Mouse (Mus musculus): Measurements from ENCODE around the gene Gan. TPM values are rescaled to one million over a fixed set of nuclear protein-coding genes. Genes with fewer than 3 reads are reported as not detected.

The Gan gene
- polyA plus RNA-seq, 1 experiment from 2014 or later: 2.4 TPM

DNA sequence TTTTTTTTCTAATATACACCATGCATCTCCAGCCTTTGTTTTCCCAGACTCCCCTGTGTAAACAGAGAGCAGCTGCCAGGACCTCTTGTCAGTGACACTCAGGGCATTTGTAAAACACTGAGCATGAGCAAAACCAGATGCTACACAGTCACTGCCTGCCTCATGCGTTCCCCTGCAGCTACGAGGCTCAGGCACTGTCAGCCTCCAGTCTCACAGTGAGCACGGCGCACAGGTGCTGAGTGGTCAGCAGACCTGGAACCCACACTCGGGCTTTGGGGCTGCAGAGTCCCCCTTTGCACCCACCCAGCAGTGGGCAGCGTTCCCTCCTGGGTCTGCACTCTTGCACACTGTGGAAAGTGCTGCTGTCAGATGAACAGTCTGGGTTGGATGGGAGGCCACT, 41.7 kb downstream of the Gan start:
- Histone ChIP-seq H3K36me3 (ENCODE audit: control insufficient read depth, insufficient read depth, low read length) (peaks cover 8% of the 10 kb centered on the region), H3K4me3 (ENCODE audit: low read depth, low read length) (no peak overlapping the region), H3K9me3 (ENCODE audit: control insufficient read depth, low read length) (no peaks in the 10 kb centered on the region), H3K9ac (ENCODE audit: low read length) (no peak overlapping the region; the same call in 1 of the 2 replicates), H3K27me3 (ENCODE audit: control insufficient read depth, insufficient read depth, low read length) (no peaks in the 10 kb centered on the region), H3K4me1 (ENCODE audit: control insufficient read depth, insufficient read depth, low read length) (peaks cover 18% of the 10 kb centered on the region), H3K27ac (replicated peaks; ENCODE audit: low read depth, low read length) (no peak overlapping the region), H3K4me2 (ENCODE audit: low read depth, severe bottlenecking) (no peak overlapping the region)
- ATAC-seq (ENCODE audit: insufficient number of reproducible peaks, low FRiP score, low TSS enrichment, low read depth): peak; percentile 44; the same call in 1 of the 2 replicates
- peak; percentile 49 for DNase-seq (ENCODE audit: low spot score)
- WGBS: 36% methylated on average over 6 of the region's 6 CpGs

DNA sequence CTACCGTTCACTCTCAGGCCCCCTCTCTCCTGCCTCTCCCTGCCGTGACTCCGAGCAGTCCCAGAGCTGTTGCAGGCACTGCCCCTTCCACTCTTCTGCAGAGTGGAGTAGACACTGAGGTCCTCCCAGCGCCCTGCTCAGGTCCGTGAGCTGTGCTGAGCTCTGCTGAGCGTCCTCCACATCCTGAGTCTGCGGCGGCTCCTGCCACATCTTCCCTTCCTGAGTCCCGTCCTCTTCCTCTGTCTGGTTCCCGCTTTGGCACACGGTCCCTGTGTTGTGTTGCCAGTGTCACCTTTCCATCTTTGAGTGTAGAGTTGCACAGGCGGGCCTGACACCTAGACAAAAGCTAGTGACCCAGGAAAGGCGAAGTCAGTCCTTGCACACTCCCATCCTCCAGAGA, 42.4 kb downstream of the Gan start:
- ATAC-seq (ENCODE audit: insufficient number of reproducible peaks, low FRiP score, low TSS enrichment, low read depth) (no peak), DNase-seq (ENCODE audit: low spot score) (no peak)
- H3K9ac ChIP-seq (ENCODE audit: low read length): no peak overlapping the region
- H3K9me3 ChIP-seq (ENCODE audit: control insufficient read depth, low read length): no peaks in the 10 kb centered on the region
- H3K4me3 ChIP-seq (ENCODE audit: low read depth, low read length): no peak overlapping the region
- no peak overlapping the region for H3K4me2 ChIP-seq (ENCODE audit: low read depth, severe bottlenecking)
- no peaks in the 10 kb centered on the region for H3K27me3 ChIP-seq (ENCODE audit: control insufficient read depth, insufficient read depth, low read length)
- 65% methylated on average over 13 of the region's 13 CpGs for WGBS
- H3K27ac ChIP-seq (replicated peaks; ENCODE audit: low read depth, low read length): 0 out of 2 replicates have a peak overlapping the region, but pooled peaks have one; percentile 2
- peaks cover 8% of the 10 kb centered on the region for H3K36me3 ChIP-seq (ENCODE audit: control insufficient read depth, insufficient read depth, low read length)
- H3K4me1 ChIP-seq (ENCODE audit: control insufficient read depth, insufficient read depth, low read length): peaks cover 18% of the 10 kb centered on the region

DNA sequence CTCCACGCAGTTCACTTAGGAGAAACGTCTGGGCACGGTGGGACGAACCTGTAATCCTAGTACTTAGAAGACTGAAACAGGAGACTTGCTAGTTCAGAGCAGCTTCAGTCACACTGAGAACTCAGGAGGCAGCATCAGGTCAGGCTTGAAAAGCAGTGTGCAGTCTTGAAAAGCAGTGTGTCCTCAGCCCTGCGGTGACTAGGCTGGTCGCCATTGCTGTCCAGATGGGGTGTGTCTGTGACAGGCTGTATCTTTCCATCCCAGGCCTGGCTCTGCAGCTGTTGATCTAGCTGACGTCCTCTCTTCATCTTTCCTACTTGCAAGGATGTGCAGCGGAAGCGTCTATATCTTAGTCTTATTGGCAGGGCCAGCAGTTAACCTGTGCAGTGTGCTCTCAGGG, 42.9 kb downstream of the Gan start:
- WGBS: 80% methylated on average over 9 of the region's 9 CpGs

DNA sequence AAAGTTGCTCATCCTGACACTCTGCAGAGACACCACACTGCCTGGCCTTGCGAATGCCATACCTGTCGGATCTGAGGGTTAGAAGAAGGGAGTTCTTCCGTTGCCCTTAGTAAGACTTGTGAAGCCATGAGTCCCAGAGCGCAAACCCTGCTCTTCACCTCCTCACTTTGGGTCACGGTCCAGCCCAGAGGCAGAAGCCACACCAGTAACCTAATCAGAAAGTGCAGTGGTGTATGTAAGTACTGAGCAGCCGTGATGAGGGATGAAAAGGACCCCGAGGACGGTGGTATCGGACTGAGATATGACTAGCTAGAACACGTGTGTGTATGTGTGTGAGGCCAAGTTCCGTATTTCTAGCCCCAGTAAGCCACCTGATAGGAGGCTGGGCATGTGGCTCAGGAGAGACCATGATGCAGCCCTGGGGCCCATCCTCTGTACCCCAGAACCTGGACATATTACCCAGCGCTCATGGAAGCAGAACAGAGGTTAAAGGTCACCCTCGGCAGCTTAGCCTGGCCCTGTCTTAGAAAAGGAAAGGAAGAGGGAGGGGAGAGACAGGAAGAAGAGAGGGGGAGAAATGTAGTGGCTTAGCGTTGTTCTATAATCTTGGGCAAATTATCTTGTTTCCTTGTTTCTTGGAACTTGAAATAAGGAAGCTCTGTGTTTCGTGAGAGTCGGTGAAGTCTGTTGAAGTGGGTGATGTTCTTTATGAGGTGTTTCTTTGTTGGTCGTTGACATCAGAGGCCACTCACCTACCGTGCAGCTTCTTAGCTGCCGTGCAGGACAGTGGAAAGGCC, 43.5 kb downstream of the Gan start:
- no peak overlapping the region for H3K4me3 ChIP-seq (ENCODE audit: low read depth, low read length)
- H3K36me3 ChIP-seq (ENCODE audit: control insufficient read depth, insufficient read depth, low read length): peaks cover 4% of the 10 kb centered on the region; the same call in 1 of the 2 replicates
- no peaks in the 10 kb centered on the region for H3K27me3 ChIP-seq (ENCODE audit: control insufficient read depth, insufficient read depth, low read length)
- H3K9ac ChIP-seq (ENCODE audit: low read length): no peak overlapping the region
- no peak overlapping the region for H3K4me2 ChIP-seq (ENCODE audit: low read depth, severe bottlenecking)
- H3K9me3 ChIP-seq (ENCODE audit: control insufficient read depth, low read length): no peaks in the 10 kb centered on the region
- H3K4me1 ChIP-seq (ENCODE audit: control insufficient read depth, insufficient read depth, low read length): peaks cover 18% of the 10 kb centered on the region
- 70% methylated on average over 19 of the region's 19 CpGs for WGBS
- DNase-seq (ENCODE audit: low spot score) (no peak), ATAC-seq (ENCODE audit: insufficient number of reproducible peaks, low FRiP score, low TSS enrichment, low read depth) (no peak)
- H3K27ac ChIP-seq (replicated peaks; ENCODE audit: low read depth, low read length): no peak overlapping the region

More for the DNA sequence above, 42.9 kb downstream of the Gan start:
- Histone ChIP-seq H3K36me3 (ENCODE audit: control insufficient read depth, insufficient read depth, low read length) (peaks cover 8% of the 10 kb centered on the region), H3K9ac (ENCODE audit: low read length) (no peak overlapping the region), H3K9me3 (ENCODE audit: control insufficient read depth, low read length) (no peaks in the 10 kb centered on the region), H3K27me3 (ENCODE audit: control insufficient read depth, insufficient read depth, low read length) (no peaks in the 10 kb centered on the region), H3K4me3 (ENCODE audit: low read depth, low read length) (no peak overlapping the region), H3K27ac (replicated peaks; ENCODE audit: low read depth, low read length) (no peak overlapping the region), H3K4me1 (ENCODE audit: control insufficient read depth, insufficient read depth, low read length) (peaks cover 18% of the 10 kb centered on the region), H3K4me2 (ENCODE audit: low read depth, severe bottlenecking) (no peak overlapping the region)
- DNase-seq (ENCODE audit: low spot score): no peak
- ATAC-seq (ENCODE audit: insufficient number of reproducible peaks, low FRiP score, low TSS enrichment, low read depth): no peak

DNA sequence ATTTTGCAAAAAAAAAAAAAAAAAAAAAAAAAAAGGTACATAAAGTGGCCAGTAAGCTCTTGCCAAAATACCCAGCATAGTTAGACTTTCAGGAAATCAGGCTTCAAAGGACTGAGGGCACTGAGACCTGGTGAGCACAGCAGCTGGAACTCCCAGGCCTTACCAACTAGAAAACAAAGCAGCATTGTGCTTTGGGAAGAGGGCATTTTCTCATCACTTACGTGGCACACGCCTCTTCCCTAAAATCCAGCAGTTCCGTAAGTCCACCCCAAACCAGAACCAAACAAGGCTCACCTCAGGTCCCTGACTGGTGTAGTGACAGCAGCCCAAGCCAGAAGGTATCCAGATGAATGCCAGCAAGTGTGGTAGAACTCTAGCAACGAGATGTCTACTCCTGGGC, 45.1 kb downstream of the Gan start:
- H3K4me1 ChIP-seq (ENCODE audit: control insufficient read depth, insufficient read depth, low read length): peaks cover 16% of the 10 kb centered on the region
- no peak for ATAC-seq (ENCODE audit: insufficient number of reproducible peaks, low FRiP score, low TSS enrichment, low read depth)
- peaks cover 4% of the 10 kb centered on the region; the same call in 1 of the 2 replicates for H3K36me3 ChIP-seq (ENCODE audit: control insufficient read depth, insufficient read depth, low read length)
- 95% methylated on average over 4 of the region's 4 CpGs for WGBS
- H3K27ac ChIP-seq (replicated peaks; ENCODE audit: low read depth, low read length): no peak overlapping the region
- H3K9ac ChIP-seq (ENCODE audit: low read length): no peak overlapping the region
- H3K4me2 ChIP-seq (ENCODE audit: low read depth, severe bottlenecking): no peak overlapping the region
- H3K4me3 ChIP-seq (ENCODE audit: low read depth, low read length): no peak overlapping the region
- H3K9me3 ChIP-seq (ENCODE audit: control insufficient read depth, low read length): no peaks in the 10 kb centered on the region
- no peak for DNase-seq (ENCODE audit: low spot score)
- no peaks in the 10 kb centered on the region for H3K27me3 ChIP-seq (ENCODE audit: control insufficient read depth, insufficient read depth, low read length)

DNA sequence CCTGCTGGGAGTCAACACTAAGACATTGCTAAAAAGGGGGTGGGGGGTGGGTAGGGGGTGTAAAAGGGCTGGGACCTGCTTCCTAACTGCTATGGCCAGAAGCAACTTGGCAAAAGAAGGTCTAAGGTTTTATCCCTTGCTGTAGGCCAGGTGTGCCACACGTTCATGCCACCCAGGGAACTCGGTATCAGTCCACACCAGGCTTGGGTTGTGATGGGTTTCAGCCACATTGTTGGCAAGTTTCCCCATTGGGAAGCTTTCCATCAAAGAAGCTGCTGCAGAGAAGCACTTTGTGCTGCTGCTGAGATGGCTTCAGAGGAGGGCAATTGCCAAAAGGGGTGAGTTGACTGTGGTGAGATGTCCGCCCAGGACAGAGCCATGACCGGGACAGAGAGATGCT, 47.9 kb downstream of the Gan start:
- no peaks in the 10 kb centered on the region for H3K27me3 ChIP-seq (ENCODE audit: control insufficient read depth, insufficient read depth, low read length)
- H3K27ac ChIP-seq (replicated peaks; ENCODE audit: low read depth, low read length): no peak overlapping the region
- no peaks in the 10 kb centered on the region for H3K9me3 ChIP-seq (ENCODE audit: control insufficient read depth, low read length)
- H3K4me3 ChIP-seq (ENCODE audit: low read depth, low read length): no peak overlapping the region
- no peak overlapping the region for H3K9ac ChIP-seq (ENCODE audit: low read length)
- peaks cover 4% of the 10 kb centered on the region; the same call in 1 of the 2 replicates for H3K36me3 ChIP-seq (ENCODE audit: control insufficient read depth, insufficient read depth, low read length)
- ATAC-seq (ENCODE audit: insufficient number of reproducible peaks, low FRiP score, low TSS enrichment, low read depth) (no peak), DNase-seq (ENCODE audit: low spot score) (no peak)
- 92% methylated on average over 4 of the region's 4 CpGs for WGBS
- no peak overlapping the region for H3K4me2 ChIP-seq (ENCODE audit: low read depth, severe bottlenecking)
- no peaks in the 10 kb centered on the region; the same call in none of the 2 replicates for H3K4me1 ChIP-seq (ENCODE audit: control insufficient read depth, insufficient read depth, low read length)

DNA sequence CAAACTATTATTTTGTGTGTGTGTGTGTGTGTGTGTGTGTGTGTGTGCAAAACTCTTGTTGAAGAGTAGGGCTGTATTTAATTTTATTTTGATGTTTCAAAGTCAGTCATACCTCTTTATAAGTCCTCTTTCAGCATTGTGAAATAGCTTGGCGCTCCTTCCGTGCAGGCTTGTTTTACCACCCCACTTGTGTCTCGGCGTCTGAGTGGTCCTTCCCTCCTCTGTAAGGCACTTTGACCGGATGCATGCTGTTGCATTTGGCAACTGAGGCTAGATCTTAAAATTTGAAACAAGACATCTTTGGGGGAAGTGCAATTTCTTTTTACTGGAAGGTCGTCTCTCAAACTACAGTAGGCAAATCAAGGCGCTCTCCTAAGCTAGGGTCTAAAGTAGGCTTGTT, 48.7 kb downstream of the Gan start:
- DNase-seq (ENCODE audit: low spot score) (no peak), ATAC-seq (ENCODE audit: insufficient number of reproducible peaks, low FRiP score, low TSS enrichment, low read depth) (no peak)
- Histone ChIP-seq H3K4me2 (ENCODE audit: low read depth, severe bottlenecking) (no peak overlapping the region), H3K27ac (replicated peaks; ENCODE audit: low read depth, low read length) (no peak overlapping the region), H3K27me3 (ENCODE audit: control insufficient read depth, insufficient read depth, low read length) (no peaks in the 10 kb centered on the region), H3K9me3 (ENCODE audit: control insufficient read depth, low read length) (no peaks in the 10 kb centered on the region), H3K36me3 (ENCODE audit: control insufficient read depth, insufficient read depth, low read length) (peaks cover 4% of the 10 kb centered on the region; the same call in 1 of the 2 replicates), H3K4me3 (ENCODE audit: low read depth, low read length) (no peak overlapping the region), H3K9ac (ENCODE audit: low read length) (no peak overlapping the region), H3K4me1 (ENCODE audit: control insufficient read depth, insufficient read depth, low read length) (no peaks in the 10 kb centered on the region; the same call in 1 of the 2 replicates)
- WGBS: 95% methylated on average over 7 of the region's 7 CpGs

DNA sequence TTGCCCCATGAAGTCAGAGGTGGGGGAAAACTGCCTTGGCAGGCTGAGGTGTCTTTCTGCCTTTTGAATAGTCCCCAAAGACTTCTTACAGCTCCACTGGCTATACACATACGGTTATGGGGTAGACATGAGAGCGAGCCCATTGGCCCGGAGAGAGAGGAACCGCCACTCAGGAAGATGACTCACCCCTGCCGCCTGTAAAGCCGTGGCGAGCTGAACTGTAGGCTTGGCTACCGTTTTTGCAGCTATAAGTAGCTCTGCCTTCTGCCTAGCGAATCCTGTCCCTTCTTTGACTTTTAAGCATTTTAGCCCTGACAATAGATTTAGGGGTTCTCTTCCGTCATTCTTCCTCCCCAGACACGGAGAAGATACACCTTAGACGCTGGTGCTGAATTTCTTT, 51.2 kb downstream of the Gan start:
- no peaks in the 10 kb centered on the region for H3K9me3 ChIP-seq (ENCODE audit: control insufficient read depth, low read length)
- 90% methylated on average over 12 of the region's 12 CpGs for WGBS

More for the DNA sequence above, 51.2 kb downstream of the Gan start:
- ATAC-seq (ENCODE audit: insufficient number of reproducible peaks, low FRiP score, low TSS enrichment, low read depth): no peak
- Histone ChIP-seq H3K27ac (replicated peaks; ENCODE audit: low read depth, low read length) (no peak overlapping the region), H3K27me3 (ENCODE audit: control insufficient read depth, insufficient read depth, low read length) (no peaks in the 10 kb centered on the region), H3K36me3 (ENCODE audit: control insufficient read depth, insufficient read depth, low read length) (peaks cover 4% of the 10 kb centered on the region; the same call in 1 of the 2 replicates), H3K4me2 (ENCODE audit: low read depth, severe bottlenecking) (no peak overlapping the region), H3K4me3 (ENCODE audit: low read depth, low read length) (no peak overlapping the region), H3K4me1 (ENCODE audit: control insufficient read depth, insufficient read depth, low read length) (no peaks in the 10 kb centered on the region), H3K9ac (ENCODE audit: low read length) (no peak overlapping the region)
- DNase-seq (ENCODE audit: low spot score): no peak

Measured in limb, embryonic 11.5 days (tissue).